Mouse (Mus musculus) frontal cortex, postnatal 10 days (tissue): ENCODE data around the gene Rapsn.
"Not testable (repeated sequence)": the region's sequence is repeated elsewhere in the genome, so short reads cannot be mapped to it uniquely, and the experiment has no call there.

Source experiments
- DNase-seq, 2 experiments: peaks; one replicate each; pipeline ENCODE4 v3.0.0; 2022; ENCODE audit warnings: low spot score in 2 of 2, mixed read lengths in 1 of 2

The Rapsn gene

GRCm38 (mm10) chr2:91035385-91035784, at the start of gene Rapsn:
Gene Rapsn (plus strand): TSS chr2:91035620.
- no peak for DNase-seq

GRCm38 (mm10) chr2:90986055-90986454, 49.4 kb upstream of the Rapsn start:
- no peak for DNase-seq

GRCm38 (mm10) chr2:91008536-91008935, 26.9 kb upstream of the Rapsn start:
- DNase-seq = no peak

GRCm38 (mm10) chr2:91013881-91014280, 21.5 kb upstream of the Rapsn start:
- no peak for DNase-seq

- no peak for DNase-seq
These were observed 20.0 kb upstream of the Rapsn start for GRCm38 (mm10) chr2:91015386-91015785.

- peak; percentile 39 to 44 for DNase-seq
These were observed 17.2 kb upstream of the Rapsn start for GRCm38 (mm10) chr2:91018061-91018788.

- DNase-seq = no peak
These were observed 15.5 kb upstream of the Rapsn start for GRCm38 (mm10) chr2:91019911-91020310.

GRCm38 (mm10) chr2:91022266-91022665, 13.2 kb upstream of the Rapsn start:
- DNase-seq = not testable (repeated sequence)

GRCm38 (mm10) chr2:91023131-91023530, 12.3 kb upstream of the Rapsn start:
- no peak for DNase-seq

GRCm38 (mm10) chr2:91023956-91024355, 11.5 kb upstream of the Rapsn start:
- no peak for DNase-seq

GRCm38 (mm10) chr2:91025081-91025516, 10.3 kb upstream of the Rapsn start:
- peak in 1 of 2 experiments; percentile 17 for DNase-seq

- no peak for DNase-seq
These were observed 8.9 kb upstream of the Rapsn start for GRCm38 (mm10) chr2:91026491-91026890.

GRCm38 (mm10) chr2:91027391-91028214, 7.8 kb upstream of the Rapsn start:
- no peak for DNase-seq

GRCm38 (mm10) chr2:91031216-91031615, 4.2 kb upstream of the Rapsn start:
- no peak for DNase-seq

- no peak for DNase-seq
These were observed 2.4 kb upstream of the Rapsn start for GRCm38 (mm10) chr2:91033000-91033399.

GRCm38 (mm10) chr2:91041786-91042185, 6.4 kb downstream of the Rapsn start:
- DNase-seq = no peak

GRCm38 (mm10) chr2:91042651-91043398, 7.4 kb downstream of the Rapsn start:
- no peak for DNase-seq

- DNase-seq = no peak
These were observed 9.3 kb downstream of the Rapsn start for GRCm38 (mm10) chr2:91044727-91045126.

- not testable (repeated sequence) for DNase-seq
These were observed 10.4 kb downstream of the Rapsn start for GRCm38 (mm10) chr2:91045805-91046204.

GRCm38 (mm10) chr2:91047359-91047758, 11.9 kb downstream of the Rapsn start:
- DNase-seq = no peak

- no peak for DNase-seq
These were observed 16.5 kb downstream of the Rapsn start for GRCm38 (mm10) chr2:91051917-91052316.

GRCm38 (mm10) chr2:91052752-91053151, 17.3 kb downstream of the Rapsn start:
- no peak for DNase-seq
